9 mouse cellular contexts compared by ENCODE assay signal in the genomic region with DNA sequence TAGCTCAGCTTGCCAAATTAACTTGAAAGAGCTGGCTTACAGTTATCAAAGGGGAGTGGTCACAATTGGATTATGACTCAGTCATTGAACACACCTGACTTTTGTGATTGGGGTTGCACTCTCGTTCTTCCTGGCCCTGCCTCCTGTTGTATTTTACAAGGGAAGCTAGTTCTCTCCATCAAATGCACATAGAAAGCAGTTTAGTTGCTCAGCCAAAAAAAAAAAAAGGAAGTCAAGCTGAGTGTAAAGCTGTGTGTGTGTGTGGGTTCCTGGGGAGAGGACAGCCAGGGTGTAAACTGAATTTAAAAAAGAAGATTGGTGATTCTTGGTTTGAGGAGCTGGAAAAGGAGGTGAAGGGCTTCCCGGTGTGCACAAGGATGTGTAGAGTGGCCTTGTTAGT. TPM values are rescaled to one million over a fixed set of nuclear protein-coding genes. Genes with fewer than 3 reads are reported as not detected.
DNase-seq lines count a peak whose midpoint lies in the region; ATAC-seq lines count a peak whose summit lies in the region.
"Had no signal": no experiment of that assay in that cellular context is flagged by ENCODE, and none has a peak within 500 bp of the region (broad histone marks: within the 10 kb centered on the region; RNA-seq: fewer than 3 reads in every experiment).

No protein-coding gene starts in this region.

- no peaks in the 10 kb centered on the region for H3K9me3 ChIP-seq in heart, embryonic 12.5 days (replicated peaks)
- H3K9me3 ChIP-seq in neural tube, embryonic 13.5 days = no peaks in the 10 kb centered on the region
- no peaks in the 10 kb centered on the region for H3K9me3 ChIP-seq in limb, embryonic 15.5 days

- ATAC-seq in heart, embryonic 12.5 days (ENCODE audit: insufficient number of reproducible peaks, low FRiP score) = no peak
- no peak for ATAC-seq in neural tube, embryonic 13.5 days (ENCODE audit: low read depth)
- no peak for ATAC-seq in limb, embryonic 15.5 days (ENCODE audit: insufficient number of reproducible peaks, low FRiP score, low TSS enrichment, low read depth)

- H3K9ac ChIP-seq in heart, embryonic 12.5 days = peak overlapping the region; percentile 80; the same call in 1 of the 2 replicates
- no peak overlapping the region for H3K9ac ChIP-seq in neural tube, embryonic 13.5 days
- H3K9ac ChIP-seq in limb, embryonic 15.5 days = no peak overlapping the region

- H3K4me1 ChIP-seq in heart, embryonic 12.5 days (replicated peaks) = peaks cover 27% of the 10 kb centered on the region
- peaks cover 18% of the 10 kb centered on the region for H3K4me1 ChIP-seq in neural tube, embryonic 13.5 days (replicated peaks)
- peaks cover 14% of the 10 kb centered on the region for H3K4me1 ChIP-seq in limb, embryonic 15.5 days

- no peaks in the 10 kb centered on the region for H3K27me3 ChIP-seq in heart, embryonic 12.5 days (replicated peaks)
- no peaks in the 10 kb centered on the region for H3K27me3 ChIP-seq in neural tube, embryonic 13.5 days
- H3K27me3 ChIP-seq in limb, embryonic 15.5 days = no peaks in the 10 kb centered on the region; the same call in 1 of the 2 replicates

- intact Hi-C loops in left cerebral cortex, postnatal 10 days (cut with DNase I) = no loop called here

- DNase-seq in heart, adult 9 months (ENCODE audit: low spot score in 2 of 2) = no peak
- no peak for DNase-seq in neural tube, embryonic 10.5 days (ENCODE audit: extremely low spot score, low spot score)
- DNase-seq in urinary bladder, postnatal 4 days (ENCODE audit: low spot score in 2 of 2) = no peak
- no peak for DNase-seq in adrenal gland, postnatal 36 days
- no peak for DNase-seq in left cerebral cortex, postnatal 10 days (ENCODE audit: extremely low spot score in 1 of 2, low spot score in 2 of 2)
- DNase-seq: layer of hippocampus, adult 9-11 months had no signal

- 35% methylated on average over 2 of the region's 2 CpGs for WGBS in heart, embryonic 12.5 days
- 49% methylated on average over 2 of the region's 2 CpGs for WGBS in neural tube, embryonic 13.5 days
- WGBS in limb, embryonic 15.5 days = 34% methylated on average over 2 of the region's 2 CpGs

- no peak overlapping the region for H3K27ac ChIP-seq in heart, embryonic 12.5 days (ENCODE audit: poor library complexity, severe bottlenecking)
- H3K27ac ChIP-seq in neural tube, embryonic 13.5 days (replicated peaks) = no peak overlapping the region
- no peak overlapping the region for H3K27ac ChIP-seq in limb, embryonic 15.5 days

- H3K4me2 ChIP-seq in heart, embryonic 12.5 days = peak overlapping the region; percentile 84
- H3K4me2 ChIP-seq in neural tube, embryonic 13.5 days = peak overlapping the region; percentile 63
- H3K4me2 ChIP-seq in limb, embryonic 15.5 days = peak overlapping the region; percentile 70

- no peaks in the 10 kb centered on the region for H3K36me3 ChIP-seq in heart, embryonic 12.5 days
- no peaks in the 10 kb centered on the region for H3K36me3 ChIP-seq in neural tube, embryonic 13.5 days
- H3K36me3 ChIP-seq in limb, embryonic 15.5 days = no peaks in the 10 kb centered on the region

- H3K4me3 ChIP-seq in heart, embryonic 12.5 days = peak overlapping the region; percentile 60; the same call in 1 of the 2 replicates
- H3K4me3 ChIP-seq in neural tube, embryonic 13.5 days = no peak overlapping the region
- H3K4me3 ChIP-seq in limb, embryonic 15.5 days = no peak overlapping the region

RNA-seq across cellular contexts. Expression of gene Hacd4, which starts 0.8 kb away (rescaled TPM):
- 8.8 and 9.0 TPM in 2 replicates for polyA plus RNA-seq in heart, embryonic 12.5 days (2016; fragmentation: Nextera tagmentation; extraction: Ambion mirVana)
- 4.3 and 5.2 TPM in 2 replicates for polyA plus RNA-seq in neural tube, embryonic 13.5 days (2015; fragmentation: Nextera tagmentation; extraction: Ambion mirVana)
- polyA plus RNA-seq in limb, embryonic 15.5 days (2015; fragmentation: Nextera tagmentation; extraction: Ambion mirVana) = 9.1 TPM in 2 replicates
- 1 to 10 TPM; 4.5 to 4.6 TPM for total RNA-seq in adrenal gland, postnatal 36 days (2021)
- 1 to 10 TPM; 2.8 to 3.5 TPM for total RNA-seq in left cerebral cortex, postnatal 10 days (2021)
